Mouse (Mus musculus) stomach, postnatal 0 days (tissue): ENCODE data around the gene Bank1. TPM values are rescaled to one million over a fixed set of nuclear protein-coding genes. Genes with fewer than 3 reads are reported as not detected.

Source experiments
- ATAC-seq: fragments of 200-750 bp; cut with Nextera tagmentation; 2 replicates; pipeline ENCODE4 v1.8.0; 2017; ENCODE audit not compliant: low FRiP score, low TSS enrichment
- DNase-seq: peaks from one replicate; pipeline ENCODE4 v3.0.0-alpha.2; 2016; ENCODE audit warnings: low spot score
- H3K27ac ChIP-seq: fragments of 300-500 bp; sonication (generic); replicated peaks from 2 replicates; pipeline ENCODE4 v1.5.1; 2014; ENCODE audit warnings: mild to moderate bottlenecking, control low read depth
- H3K27me3 ChIP-seq: fragments of 300-500 bp; sonication (generic); 2 replicates; pipeline ENCODE4 v1.6.1; 2014; ENCODE audit warnings: low read length; ENCODE audit not compliant: control insufficient read depth, insufficient read depth
- H3K36me3 ChIP-seq: fragments of 300-500 bp; sonication (generic); 2 replicates; pipeline ENCODE4 v1.6.1; 2014; ENCODE audit warnings: low read length, mixed read lengths; ENCODE audit not compliant: control insufficient read depth, insufficient read depth
- H3K4me1 ChIP-seq: fragments of 300-500 bp; sonication (generic); replicated peaks from 2 replicates; pipeline ENCODE4 v1.6.1; 2014; ENCODE audit warnings: antibody characterized with exemption; ENCODE audit not compliant: control insufficient read depth, insufficient read depth
- H3K4me2 ChIP-seq: fragments of 300-500 bp; sonication (generic); replicated peaks from 2 replicates; pipeline ENCODE4 v1.6.1; 2014; ENCODE audit warnings: low read depth, mild to moderate bottlenecking, control low read depth, moderate library complexity
- H3K4me3 ChIP-seq: fragments of 300-500 bp; sonication (generic); 2 replicates; pipeline ENCODE4 v1.5.1; 2014; ENCODE audit warnings: low read depth, low read length, control low read depth
- H3K9ac ChIP-seq: fragments of 300-500 bp; sonication (generic); 2 replicates; pipeline ENCODE4 v1.6.1; 2014; ENCODE audit warnings: mild to moderate bottlenecking, low read length, control low read depth, mixed read lengths
- H3K9me3 ChIP-seq: fragments of 300-500 bp; sonication (generic); 2 replicates; pipeline ENCODE4 v1.6.1; 2016; ENCODE audit warnings: low read length; ENCODE audit not compliant: control insufficient read depth
- CTCF ChIP-seq: IDR thresholded peaks from 2 replicates; pipeline ENCODE4 v1.5.1; 2016; ENCODE audit warnings: antibody characterized with exemption, low read depth, mild to moderate bottlenecking, moderate library complexity
- EP300 ChIP-seq: optimal IDR thresholded peaks from 2 replicates; pipeline ENCODE3; 2016; ENCODE audit warnings: antibody characterized with exemption
- WGBS: fragments of 180-500 bp; shearing (Covaris S2); extraction: QIAGEN DNeasy Blood & Tissue Kit; methylation state at CpG from one replicate; pipeline ENCODE4 v1.1.7; 2014; 5-methylcytosine and 5-hydroxymethylcytosine counted together
- polyA plus RNA-seq: library from polyadenylated mRNA; unstranded; fragments of >200 nt; fragmentation: Nextera tagmentation; extraction: Ambion mirVana; gene quantifications from 2 replicates; pipeline ENCODE4 v1.2.1, GENCODE M21; 2015

Bank1 gene
- polyA plus RNA-seq, 1 experiment from 2014 or later: 0.93 TPM

GRCm38 (mm10) chr3:136251578-136251977, 74.3 kb downstream of the Bank1 start:
- H3K36me3 ChIP-seq: no peaks in the 10 kb centered on the region
- TF ChIP-seq CTCF: no peak
- no peak for TF ChIP-seq EP300
- H3K4me1 ChIP-seq: no peaks in the 10 kb centered on the region
- no peak overlapping the region for H3K4me2 ChIP-seq
- H3K27ac ChIP-seq: no peak overlapping the region
- no peak for ATAC-seq
- H3K9ac ChIP-seq: no peak overlapping the region
- 89% methylated on average over 4 of the region's 4 CpGs for WGBS
- H3K4me3 ChIP-seq: no peak overlapping the region
- no peaks in the 10 kb centered on the region for H3K27me3 ChIP-seq
- no peak for DNase-seq
- H3K9me3 ChIP-seq: no peaks in the 10 kb centered on the region

- Histone ChIP-seq H3K4me1 (no peaks in the 10 kb centered on the region), H3K27ac (no peak overlapping the region), H3K9me3 (no peaks in the 10 kb centered on the region), H3K27me3 (no peaks in the 10 kb centered on the region), H3K4me2 (no peak overlapping the region), H3K9ac (no peak overlapping the region), H3K4me3 (no peak overlapping the region), H3K36me3 (no peaks in the 10 kb centered on the region)
- no peak for TF ChIP-seq EP300
- no peak for TF ChIP-seq CTCF
- WGBS: 59% methylated on average over 5 of the region's 5 CpGs
- DNase-seq (no peak), ATAC-seq (no peak)
These were observed 78.5 kb downstream of the Bank1 start for GRCm38 (mm10) chr3:136247331-136247730.

GRCm38 (mm10) chr3:136244931-136245330, 80.9 kb downstream of the Bank1 start:
- Histone ChIP-seq H3K36me3 (no peaks in the 10 kb centered on the region), H3K4me1 (no peaks in the 10 kb centered on the region), H3K27me3 (no peaks in the 10 kb centered on the region), H3K4me2 (no peak overlapping the region), H3K9me3 (no peaks in the 10 kb centered on the region), H3K4me3 (no peak overlapping the region), H3K9ac (no peak overlapping the region), H3K27ac (no peak overlapping the region)
- 93% methylated on average over 2 of the region's 2 CpGs for WGBS
- DNase-seq: no peak
- ATAC-seq: no peak
- no peak for TF ChIP-seq EP300
- TF ChIP-seq CTCF: no peak

GRCm38 (mm10) chr3:136238790-136239189, 87.1 kb downstream of the Bank1 start:
- no peaks in the 10 kb centered on the region for H3K9me3 ChIP-seq
- no peak overlapping the region for H3K9ac ChIP-seq
- H3K4me3 ChIP-seq: no peak overlapping the region
- no peak for TF ChIP-seq CTCF
- TF ChIP-seq EP300: no peak
- H3K4me2 ChIP-seq: no peak overlapping the region
- no peaks in the 10 kb centered on the region for H3K27me3 ChIP-seq
- DNase-seq (no peak), ATAC-seq (no peak)
- H3K4me1 ChIP-seq: no peaks in the 10 kb centered on the region
- no peak overlapping the region for H3K27ac ChIP-seq
- H3K36me3 ChIP-seq: no peaks in the 10 kb centered on the region
- WGBS: 83% methylated on average over 3 of the region's 3 CpGs

- ATAC-seq: no peak
These were observed 92.4 kb downstream of the Bank1 start for GRCm38 (mm10) chr3:136233507-136233906.

GRCm38 (mm10) chr3:136230602-136231151, 95.2 kb downstream of the Bank1 start:
- no peak for DNase-seq
- TF ChIP-seq EP300 (no peak), CTCF (no peak)
- Histone ChIP-seq H3K4me2 (no peak overlapping the region), H3K4me1 (no peaks in the 10 kb centered on the region), H3K27me3 (no peaks in the 10 kb centered on the region), H3K27ac (no peak overlapping the region), H3K4me3 (no peak overlapping the region), H3K9me3 (no peaks in the 10 kb centered on the region), H3K9ac (no peak overlapping the region), H3K36me3 (no peaks in the 10 kb centered on the region)
- ATAC-seq: no peak
- 83% methylated on average over 3 of the region's 3 CpGs for WGBS

More at GRCm38 (mm10) chr3:136233507-136233906, 92.4 kb downstream of the Bank1 start:
- WGBS: 66% methylated on average over 2 of the region's 2 CpGs
- Histone ChIP-seq H3K9ac (no peak overlapping the region), H3K4me3 (no peak overlapping the region), H3K27ac (no peak overlapping the region), H3K4me2 (no peak overlapping the region), H3K4me1 (no peaks in the 10 kb centered on the region), H3K9me3 (no peaks in the 10 kb centered on the region), H3K27me3 (no peaks in the 10 kb centered on the region), H3K36me3 (no peaks in the 10 kb centered on the region)
- TF ChIP-seq CTCF: no peak
- no peak for DNase-seq
